ENCODE assay signal across 16 mouse cellular contexts in the genomic region with DNA sequence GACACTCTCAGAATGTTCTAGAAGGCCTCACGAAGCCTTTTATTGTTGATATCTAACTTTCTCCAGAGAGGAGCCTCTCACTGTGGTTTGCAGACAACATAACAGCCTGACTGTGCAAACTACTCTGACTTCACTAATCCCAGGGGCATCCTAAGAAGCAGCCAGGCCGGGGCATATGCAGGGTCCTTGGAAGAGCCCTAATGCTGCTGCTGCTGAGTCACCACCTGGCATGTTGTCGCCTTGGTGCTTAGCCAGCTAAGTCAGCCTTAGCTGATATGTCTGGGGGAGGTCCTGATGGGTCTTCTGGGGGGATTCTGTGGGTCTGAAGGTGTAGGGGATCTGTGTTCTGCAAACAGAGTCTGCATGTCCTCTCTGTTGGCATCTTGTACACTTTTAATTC.
"Had no signal": no experiment of that assay in that cellular context is flagged by ENCODE, and none has a peak within 500 bp of the region (broad histone marks: within the 10 kb centered on the region; RNA-seq: fewer than 3 reads in every experiment).

No protein-coding gene starts in this region.

- H3K9me3 ChIP-seq: limb, embryonic 10.5 days; liver, embryonic 12.5 days; midbrain, embryonic 10.5 days; neural tube, embryonic 15.5 days had no signal

- H3K4me3 ChIP-seq: layer of hippocampus, adult 2 months; limb, embryonic 10.5 days; liver, embryonic 12.5 days; midbrain, embryonic 10.5 days; myocyte; neural tube, embryonic 15.5 days had no signal

- DNase-seq: kidney, adult 8-10 months; kidney, postnatal 4 days; lung, embryonic 14.5 days; lung, postnatal 10 days; lung, postnatal 4 days; midbrain, embryonic 14.5 days; right cerebral cortex, postnatal 14 days; thymus, adult 2 months; thymus, postnatal 25 days had no signal

- H3K27me3 ChIP-seq: liver, embryonic 12.5 days; neural tube, embryonic 15.5 days had no signal

- ATAC-seq: liver, embryonic 12.5 days had no signal

- H3K9ac ChIP-seq: liver, embryonic 12.5 days; lung, embryonic 14.5 days; neural tube, embryonic 15.5 days had no signal

- H3K27ac ChIP-seq: kidney, postnatal 0 days; layer of hippocampus, adult 2 months; limb, embryonic 10.5 days; liver, embryonic 12.5 days; midbrain, embryonic 10.5 days; neural tube, embryonic 15.5 days had no signal

- H3K4me1 ChIP-seq: liver, embryonic 12.5 days; midbrain, embryonic 10.5 days; neural tube, embryonic 15.5 days had no signal

- H3K4me2 ChIP-seq: liver, embryonic 12.5 days; lung, embryonic 14.5 days; neural tube, embryonic 15.5 days had no signal
